Mouse (Mus musculus): Measurements from ENCODE around the gene Gm10715. TPM values are rescaled to one million over a fixed set of nuclear protein-coding genes. Genes with fewer than 3 reads are reported as not detected.
"Not testable (repeated sequence)": the region's sequence is repeated elsewhere in the genome, so short reads cannot be mapped to it uniquely, and the experiment has no call there.

Gm10715 gene
- polyA plus RNA-seq (2015; fragmentation: Nextera tagmentation; extraction: Ambion mirVana): not detected in 2 replicates

- DNase-seq; ATAC-seq; H3K27me3 ChIP-seq (ENCODE audit: insufficient read depth, low read length): not testable (repeated sequence)
These were observed at the start of gene Gm10715 for GRCm38 (mm10) chr9:3036577-3036976. Gm10715 (plus strand) TSS chr9:3036877.

GRCm38 (mm10) chr9:3000445-3000972 lies 36.2 kb upstream of the Gm10715 start, which contains the start of gene Gm10722:
Gm10722 (plus strand) TSS chr9:3000922.
- H3K4me3 ChIP-seq (ENCODE audit: low read depth, low read length); H3K27ac ChIP-seq (ENCODE audit: low read depth); H3K9ac ChIP-seq (replicated peaks); H3K9me3 ChIP-seq (ENCODE audit: low read length); H3K27me3 ChIP-seq (ENCODE audit: insufficient read depth, low read length); H3K4me2 ChIP-seq (ENCODE audit: low read depth, low read length); H3K4me1 ChIP-seq (ENCODE audit: insufficient read depth); ATAC-seq; H3K36me3 ChIP-seq (replicated peaks; ENCODE audit: insufficient read depth, low read length): not testable (repeated sequence)
- 62% methylated on average over 12 of the region's 12 CpGs for WGBS (ENCODE audit: insufficient replicate concordance)
- DNase-seq: peak; percentile 12

More at GRCm38 (mm10) chr9:3036577-3036976, at the start of gene Gm10715:
- not testable (repeated sequence) for H3K9ac ChIP-seq (replicated peaks); H3K4me1 ChIP-seq (ENCODE audit: insufficient read depth); H3K27ac ChIP-seq (ENCODE audit: low read depth); H3K36me3 ChIP-seq (replicated peaks; ENCODE audit: insufficient read depth, low read length); H3K4me2 ChIP-seq (ENCODE audit: low read depth, low read length); H3K9me3 ChIP-seq (ENCODE audit: low read length); H3K4me3 ChIP-seq (ENCODE audit: low read depth, low read length)
- 66% methylated on average over 6 of the region's 8 CpGs for WGBS (ENCODE audit: insufficient replicate concordance)

- not testable (repeated sequence) for DNase-seq; H3K9me3 ChIP-seq (ENCODE audit: low read length); H3K4me1 ChIP-seq (ENCODE audit: insufficient read depth); H3K27me3 ChIP-seq (ENCODE audit: insufficient read depth, low read length); H3K4me3 ChIP-seq (ENCODE audit: low read depth, low read length); H3K4me2 ChIP-seq (ENCODE audit: low read depth, low read length); H3K36me3 ChIP-seq (replicated peaks; ENCODE audit: insufficient read depth, low read length); ATAC-seq; H3K9ac ChIP-seq (replicated peaks); H3K27ac ChIP-seq (ENCODE audit: low read depth)
- 59% methylated on average over 8 of the region's 8 CpGs for WGBS (ENCODE audit: insufficient replicate concordance)
These were observed 35.7 kb upstream of the Gm10715 start for GRCm38 (mm10) chr9:3001006-3001405.

GRCm38 (mm10) chr9:3001948-3002659 lies 34.6 kb upstream of the Gm10715 start:
- WGBS (ENCODE audit: insufficient replicate concordance): 48% methylated on average over 8 of the region's 11 CpGs
- not testable (repeated sequence) for H3K9ac ChIP-seq (replicated peaks); H3K9me3 ChIP-seq (ENCODE audit: low read length)

GRCm38 (mm10) chr9:3002794-3003396 lies 33.8 kb upstream of the Gm10715 start, which contains the start of gene Gm11168:
Gm11168 (plus strand) TSS chr9:3003346.
- WGBS (ENCODE audit: insufficient replicate concordance): 65% methylated on average over 6 of the region's 14 CpGs
- not testable (repeated sequence) for H3K9me3 ChIP-seq (ENCODE audit: low read length); H3K27ac ChIP-seq (ENCODE audit: low read depth); H3K9ac ChIP-seq (replicated peaks); ATAC-seq; H3K27me3 ChIP-seq (ENCODE audit: insufficient read depth, low read length); H3K36me3 ChIP-seq (replicated peaks; ENCODE audit: insufficient read depth, low read length); DNase-seq; H3K4me3 ChIP-seq (ENCODE audit: low read depth, low read length); H3K4me1 ChIP-seq (ENCODE audit: insufficient read depth); H3K4me2 ChIP-seq (ENCODE audit: low read depth, low read length)

More at GRCm38 (mm10) chr9:3001948-3002659, 34.6 kb upstream of the Gm10715 start:
- not testable (repeated sequence) for H3K36me3 ChIP-seq (replicated peaks; ENCODE audit: insufficient read depth, low read length); H3K4me1 ChIP-seq (ENCODE audit: insufficient read depth); H3K4me3 ChIP-seq (ENCODE audit: low read depth, low read length); H3K27me3 ChIP-seq (ENCODE audit: insufficient read depth, low read length); H3K27ac ChIP-seq (ENCODE audit: low read depth); H3K4me2 ChIP-seq (ENCODE audit: low read depth, low read length)
- peak; percentile 13 for DNase-seq
- peak; percentile 72 for ATAC-seq
- peak; percentile 12; the same call in 1 of the 2 replicates for TF ChIP-seq CTCF (IDR thresholded peaks at IDR 0.05; ENCODE audit: low read depth)
- TF ChIP-seq EP300 (IDR thresholded peaks at IDR 0.05; ENCODE audit: low read depth): 0 out of 2 replicates have a peak, but pooled peaks have one; percentile 8

- not testable (repeated sequence) for ATAC-seq; H3K27me3 ChIP-seq (ENCODE audit: insufficient read depth, low read length); H3K9me3 ChIP-seq (ENCODE audit: low read length); DNase-seq; H3K4me3 ChIP-seq (ENCODE audit: low read depth, low read length); H3K27ac ChIP-seq (ENCODE audit: low read depth); H3K9ac ChIP-seq (replicated peaks); H3K36me3 ChIP-seq (replicated peaks; ENCODE audit: insufficient read depth, low read length); H3K4me1 ChIP-seq (ENCODE audit: insufficient read depth); H3K4me2 ChIP-seq (ENCODE audit: low read depth, low read length)
- WGBS (ENCODE audit: insufficient replicate concordance): 79% methylated on average over 1 of the region's 5 CpGs
These were observed 30.5 kb upstream of the Gm10715 start for GRCm38 (mm10) chr9:3006179-3006578.

GRCm38 (mm10) chr9:3006636-3007035 lies 30.0 kb upstream of the Gm10715 start:
- H3K4me2 ChIP-seq (ENCODE audit: low read depth, low read length); H3K4me1 ChIP-seq (ENCODE audit: insufficient read depth); H3K9ac ChIP-seq (replicated peaks); DNase-seq; H3K27ac ChIP-seq (ENCODE audit: low read depth); H3K27me3 ChIP-seq (ENCODE audit: insufficient read depth, low read length); H3K9me3 ChIP-seq (ENCODE audit: low read length); H3K36me3 ChIP-seq (replicated peaks; ENCODE audit: insufficient read depth, low read length); H3K4me3 ChIP-seq (ENCODE audit: low read depth, low read length): not testable (repeated sequence)
- WGBS (ENCODE audit: insufficient replicate concordance): 61% methylated on average over 7 of the region's 8 CpGs
- peak; percentile 54 for ATAC-seq

GRCm38 (mm10) chr9:3007272-3007671 lies 29.4 kb upstream of the Gm10715 start:
- H3K9ac ChIP-seq (replicated peaks); ATAC-seq; DNase-seq; H3K4me1 ChIP-seq (ENCODE audit: insufficient read depth); H3K9me3 ChIP-seq (ENCODE audit: low read length); H3K27ac ChIP-seq (ENCODE audit: low read depth); H3K27me3 ChIP-seq (ENCODE audit: insufficient read depth, low read length); H3K4me3 ChIP-seq (ENCODE audit: low read depth, low read length); H3K4me2 ChIP-seq (ENCODE audit: low read depth, low read length); H3K36me3 ChIP-seq (replicated peaks; ENCODE audit: insufficient read depth, low read length): not testable (repeated sequence)
- 73% methylated on average over 6 of the region's 9 CpGs for WGBS (ENCODE audit: insufficient replicate concordance)

GRCm38 (mm10) chr9:3009331-3009730 lies 27.3 kb upstream of the Gm10715 start:
- not testable (repeated sequence) for H3K9me3 ChIP-seq (ENCODE audit: low read length); H3K4me2 ChIP-seq (ENCODE audit: low read depth, low read length); H3K36me3 ChIP-seq (replicated peaks; ENCODE audit: insufficient read depth, low read length); H3K4me1 ChIP-seq (ENCODE audit: insufficient read depth); H3K4me3 ChIP-seq (ENCODE audit: low read depth, low read length); H3K9ac ChIP-seq (replicated peaks); H3K27me3 ChIP-seq (ENCODE audit: insufficient read depth, low read length); DNase-seq; H3K27ac ChIP-seq (ENCODE audit: low read depth)
- no CpG with 5 or more reads among the region's 5 CpGs for WGBS (ENCODE audit: insufficient replicate concordance)
- peak; percentile 14; the same call in 1 of the 2 replicates for ATAC-seq

Data from liver, postnatal 0 days (tissue).